Mouse (Mus musculus): ENCODE data around the gene Irs1.

DNA sequence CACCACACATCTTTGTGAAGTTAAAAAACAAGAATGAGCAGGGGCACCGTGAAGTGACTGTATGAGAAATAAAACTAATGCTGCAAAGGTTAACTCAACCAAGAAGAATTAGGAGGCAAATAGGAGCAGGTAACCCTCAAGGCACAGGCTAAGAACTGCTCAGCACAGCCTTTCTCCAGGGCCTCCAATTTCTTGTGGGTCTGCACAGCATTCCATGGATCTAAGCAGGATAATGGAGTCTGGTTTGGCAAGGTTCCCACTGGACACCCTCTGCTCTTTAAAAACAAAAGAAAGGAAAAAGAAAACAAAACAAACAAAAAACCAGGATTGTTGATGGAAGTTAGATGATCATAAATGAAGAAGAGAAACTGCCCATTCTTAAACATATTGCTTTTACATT lies 69.8 kb downstream of the Irs1 start:
- TF ChIP-seq CTCF (IDR thresholded peaks at IDR 0.05; ENCODE audit: extremely low read depth, insufficient read depth, low read length) = no peak
- no peak for TF ChIP-seq POLR2A (IDR thresholded peaks at IDR 0.05; ENCODE audit: extremely low read depth, insufficient read depth, low read length)
